Mouse (Mus musculus): ENCODE measurements at regions not wholly inside any gene's neighbourhood (a gene's known extent, or its start where the extent isn't known, plus 50 kb on each side); places are given as distances from the start of the nearest gene placed in this dataset.
A peak's percentile ranks its signal among the peaks of the same experiment; 100 is the strongest.

DNA sequence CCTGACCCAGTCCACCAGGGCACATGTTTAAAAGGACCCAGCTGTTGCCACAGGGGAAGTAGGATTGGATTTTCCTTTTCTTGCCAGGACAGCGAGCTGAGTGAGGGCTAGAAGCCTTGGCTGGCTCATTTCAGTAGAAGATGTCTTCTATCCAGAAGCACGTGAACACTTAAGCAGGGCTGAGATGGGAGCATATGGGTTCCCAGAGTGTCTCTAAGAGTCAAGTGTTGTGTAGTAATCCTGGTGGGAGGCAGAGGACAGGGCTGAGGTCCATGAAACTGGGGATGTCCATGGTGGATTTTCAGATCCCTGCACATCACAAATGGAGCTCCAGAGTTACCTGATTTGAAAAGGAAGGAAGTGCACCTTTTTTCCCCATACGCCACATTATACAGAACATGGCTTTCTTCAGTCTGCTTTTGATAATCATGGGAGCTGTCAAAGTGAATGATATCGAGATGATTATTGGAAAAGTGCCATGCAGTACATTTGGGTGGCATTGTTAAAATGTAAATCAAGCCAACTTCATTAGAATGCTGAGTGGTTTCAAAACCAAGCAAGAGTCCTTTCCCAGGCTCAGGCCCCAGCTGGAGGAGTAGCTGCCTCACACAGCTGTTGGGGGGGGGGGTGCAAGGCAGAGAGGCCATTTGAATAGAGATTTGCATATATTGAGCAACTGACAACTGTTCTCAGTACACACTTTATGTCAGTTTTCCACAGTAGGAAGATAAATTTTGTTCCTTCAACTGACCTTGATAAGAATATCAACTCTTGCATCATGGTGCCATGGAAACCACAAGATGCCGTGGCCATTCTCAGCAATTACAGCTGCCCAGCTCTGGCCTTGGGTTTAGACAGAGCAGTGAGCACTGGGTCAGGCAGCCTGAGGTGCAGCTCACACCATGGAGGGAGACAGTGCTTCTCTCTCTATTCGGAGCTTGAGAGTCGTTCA is 81.7 kb downstream of the Slc35b3 start:
- no peak for DNase-seq (ENCODE audit: low read depth, low spot score)

DNA sequence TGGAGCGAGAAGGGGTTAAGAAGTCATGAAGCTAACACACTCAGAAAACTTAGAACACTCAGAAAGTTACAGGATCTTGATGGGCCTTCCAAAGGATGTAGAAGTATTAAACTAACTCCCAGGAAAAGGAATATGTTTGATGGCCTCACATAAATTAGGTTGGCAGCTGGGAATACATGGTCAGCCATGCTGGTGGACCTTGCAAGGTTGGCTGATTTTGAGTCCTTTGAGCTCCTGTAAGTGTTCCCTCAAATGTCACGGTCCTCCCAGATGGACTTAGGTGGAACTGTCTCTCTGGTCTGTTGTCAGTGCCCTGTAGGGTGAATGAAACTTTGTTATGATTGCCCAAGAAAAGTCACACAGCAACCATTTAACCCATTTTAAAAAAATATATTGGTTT is 84.8 kb downstream of the Slc35b3 start:
- DNase-seq (ENCODE audit: low read depth, low spot score) = no peak

DNA sequence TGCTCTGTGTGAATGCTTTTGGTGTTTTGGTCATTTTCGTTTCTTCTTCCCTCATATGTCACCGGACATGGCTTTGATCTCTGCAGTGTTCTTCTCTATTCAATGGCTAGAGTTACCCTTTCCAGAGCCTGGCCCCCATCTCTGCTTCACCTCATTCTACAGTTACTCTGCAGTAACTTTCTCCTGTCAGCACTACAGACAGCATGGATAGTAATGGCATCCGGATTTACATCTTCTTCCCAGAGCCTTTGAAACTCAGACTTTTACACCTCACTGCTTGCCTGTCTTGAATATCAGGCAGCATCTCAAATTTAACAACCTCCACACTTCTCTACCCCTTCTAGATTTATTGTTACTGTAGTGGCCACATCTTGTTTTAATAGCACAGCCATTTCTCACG is 96.7 kb downstream of the Slc35b3 start:
- DNase-seq (ENCODE audit: low read depth, low spot score) = no peak

DNA sequence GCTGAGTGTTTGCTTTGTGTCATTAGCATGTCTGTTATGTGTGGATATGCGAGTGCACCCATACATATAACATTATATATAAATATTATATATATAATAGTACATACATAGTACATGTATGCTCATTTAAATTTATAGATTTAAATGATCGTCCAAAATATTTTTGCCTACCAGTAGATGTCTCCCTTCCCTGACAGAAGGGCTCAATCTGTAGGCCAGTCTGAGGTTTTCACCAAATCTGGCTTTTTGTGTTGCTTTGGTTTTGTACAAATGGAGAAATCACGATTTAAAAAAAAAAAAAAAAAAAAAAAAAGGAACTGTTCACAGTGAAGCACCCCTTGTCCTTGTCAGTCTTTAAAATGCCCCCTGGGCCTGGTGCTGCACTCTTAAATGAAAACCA is 104.9 kb downstream of the Slc35b3 start:
- DNase-seq (ENCODE audit: low read depth, low spot score) = no peak

DNA sequence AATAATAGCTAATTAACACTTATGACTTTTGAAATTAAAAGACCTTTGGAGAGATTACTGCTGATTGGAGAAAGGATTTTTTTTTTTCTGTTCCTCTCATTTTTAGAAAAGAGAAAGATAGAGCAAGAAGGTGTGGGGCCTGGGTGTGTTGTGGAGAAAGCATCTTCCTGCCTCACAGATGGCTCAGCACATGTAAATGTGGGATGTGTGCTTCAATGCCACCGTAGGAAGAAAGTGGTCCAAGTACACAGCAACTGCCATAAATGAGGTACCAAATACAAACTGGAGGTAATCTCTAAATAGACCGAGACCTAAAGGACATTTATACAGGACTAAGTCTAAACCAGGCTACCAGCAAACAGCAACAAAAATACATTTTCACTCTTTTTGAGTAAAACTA is 105.7 kb downstream of the Slc35b3 start:
- DNase-seq (ENCODE audit: low read depth, low spot score) = peak; percentile 46

DNA sequence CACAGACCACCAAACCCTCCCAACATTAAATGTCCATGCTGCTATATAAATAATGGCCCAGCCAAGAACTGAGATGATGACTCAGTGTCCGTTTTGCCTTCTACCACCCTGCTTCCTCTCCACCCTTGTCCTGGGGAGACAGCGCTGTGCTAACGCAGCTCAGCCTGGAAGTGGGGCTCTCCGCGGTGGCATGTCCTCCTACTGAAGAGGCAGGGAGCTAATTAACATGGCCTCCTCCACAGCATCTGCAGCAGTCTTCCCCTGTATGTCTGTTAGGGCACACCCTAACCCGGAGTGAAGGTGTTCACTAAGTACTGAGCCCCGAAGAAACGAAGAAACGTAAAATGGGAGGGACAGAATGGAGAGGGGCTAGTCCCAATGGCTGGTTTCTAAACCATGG is 107.8 kb downstream of the Slc35b3 start:
- DNase-seq (ENCODE audit: low read depth, low spot score) = peak; percentile 18

DNA sequence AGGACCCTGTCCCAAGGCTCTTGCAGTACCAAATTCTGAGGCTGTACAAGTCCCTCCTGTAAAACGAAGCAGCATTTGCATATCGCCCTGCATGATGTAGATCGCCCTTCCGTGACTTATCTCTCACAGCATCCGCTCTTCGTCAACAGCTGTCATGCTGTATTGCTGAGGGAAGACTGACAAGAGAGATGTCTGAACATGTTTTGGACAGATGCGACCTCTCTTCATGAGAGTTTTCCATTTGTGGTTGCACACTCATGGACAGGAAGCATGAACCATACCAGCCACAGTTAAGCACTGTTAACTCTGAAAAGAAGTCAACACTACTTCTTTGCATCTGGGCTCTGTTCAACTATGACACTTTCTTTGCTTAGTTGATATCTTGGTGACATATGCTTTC is 108.9 kb downstream of the Slc35b3 start:
- no peak for DNase-seq (ENCODE audit: low read depth, low spot score)

DNA sequence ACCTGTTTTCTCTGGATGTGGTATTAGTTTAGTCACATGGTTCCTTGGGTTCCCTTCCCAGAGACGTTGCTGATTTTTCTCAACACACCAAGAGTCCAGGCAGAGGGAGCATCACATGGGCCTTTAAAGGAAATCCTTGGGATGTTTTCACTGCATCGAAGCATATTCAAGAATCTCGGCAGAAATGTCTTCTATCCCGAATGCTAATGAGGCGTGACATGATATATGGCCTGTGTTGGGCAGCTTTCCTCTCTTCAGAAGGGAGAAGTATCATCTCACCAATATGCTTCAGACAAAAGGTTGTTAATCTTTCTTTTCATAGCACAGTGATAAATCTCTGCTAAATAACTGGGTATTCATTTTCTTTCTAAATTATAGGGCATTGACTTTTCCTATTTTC is 122.4 kb downstream of the Slc35b3 start:
- no peak for DNase-seq (ENCODE audit: low read depth, low spot score)

DNA sequence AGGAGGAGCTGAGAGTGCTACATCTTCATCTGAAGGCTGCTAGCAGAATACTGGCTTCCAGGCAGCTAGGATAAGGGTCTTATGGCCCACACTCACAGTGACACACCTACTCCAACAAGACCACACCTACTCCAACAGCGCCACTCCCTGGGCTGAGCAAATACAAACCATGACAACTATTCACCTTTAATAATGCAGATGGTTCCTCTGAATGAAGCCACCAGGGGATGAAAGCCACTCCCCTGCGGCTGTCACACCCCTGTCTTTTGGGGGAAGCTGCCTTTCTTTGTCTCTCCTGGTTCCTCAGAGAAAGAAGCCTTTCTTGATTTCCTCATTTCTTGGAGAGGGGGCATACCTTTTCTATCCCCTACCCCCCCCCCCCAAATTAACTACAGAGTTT is 135.0 kb downstream of the Slc35b3 start:
- no peak for DNase-seq (ENCODE audit: low read depth, low spot score)

DNA sequence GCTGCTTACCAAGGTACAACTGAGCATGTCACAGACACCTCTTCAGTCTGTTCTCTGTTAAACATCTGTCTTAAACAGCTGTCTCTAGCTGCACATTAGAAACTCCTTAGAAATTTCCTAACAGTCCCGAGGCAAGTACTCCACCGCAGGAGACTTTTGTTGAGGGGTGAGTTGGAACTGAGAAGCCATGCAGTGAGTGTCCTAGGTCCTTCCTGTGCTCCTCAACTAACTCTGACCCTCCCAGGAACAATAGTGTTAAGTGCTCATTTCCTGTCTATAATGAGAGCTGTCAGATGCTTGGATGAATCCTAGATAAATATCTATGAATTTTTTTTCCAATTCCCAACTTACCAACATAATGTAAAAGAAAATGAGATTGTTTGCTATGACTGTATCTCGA is 141.1 kb downstream of the Slc35b3 start:
- DNase-seq (ENCODE audit: low read depth, low spot score) = no peak

DNA sequence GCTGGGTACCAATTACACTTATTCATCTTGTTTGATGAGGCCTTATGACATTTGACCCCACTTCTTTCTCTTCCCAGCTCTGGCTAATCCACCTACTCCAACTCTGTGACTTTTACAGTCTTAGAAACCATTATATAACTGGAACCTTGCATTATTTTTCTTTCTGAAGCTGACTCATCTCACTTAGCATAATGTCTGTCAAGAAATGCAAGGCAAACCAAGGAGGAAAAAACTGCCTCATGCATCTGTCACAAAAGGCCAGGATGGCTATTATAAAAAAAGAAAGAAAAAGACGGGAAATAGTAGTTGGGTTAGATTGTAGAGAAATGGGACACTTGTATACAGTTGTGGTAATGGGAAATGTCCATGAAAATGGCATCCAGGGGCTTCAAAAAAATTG is 141.9 kb downstream of the Slc35b3 start:
- peak; percentile 56 for DNase-seq (ENCODE audit: low read depth, low spot score)

DNA sequence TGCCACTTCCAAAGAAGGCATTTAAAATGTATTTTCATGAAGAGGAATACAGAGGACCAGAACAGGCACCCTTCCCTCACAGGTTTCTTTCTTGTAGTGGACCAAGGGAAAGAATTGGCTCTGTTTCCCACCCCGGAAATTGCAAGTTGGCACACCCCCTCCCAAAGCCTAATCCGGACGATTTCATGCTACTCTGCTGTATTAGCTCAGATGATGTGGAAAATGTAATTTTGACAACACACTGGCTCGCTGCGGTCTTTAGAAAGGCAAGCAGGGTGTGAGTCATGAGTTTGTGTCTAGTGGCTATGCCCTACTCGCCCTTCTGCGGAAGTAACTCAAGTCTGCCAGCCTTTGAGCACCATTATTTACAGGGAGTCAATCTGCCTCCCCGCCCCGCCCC is 144.4 kb downstream of the Slc35b3 start:
- no peak for DNase-seq (ENCODE audit: low read depth, low spot score)

DNA sequence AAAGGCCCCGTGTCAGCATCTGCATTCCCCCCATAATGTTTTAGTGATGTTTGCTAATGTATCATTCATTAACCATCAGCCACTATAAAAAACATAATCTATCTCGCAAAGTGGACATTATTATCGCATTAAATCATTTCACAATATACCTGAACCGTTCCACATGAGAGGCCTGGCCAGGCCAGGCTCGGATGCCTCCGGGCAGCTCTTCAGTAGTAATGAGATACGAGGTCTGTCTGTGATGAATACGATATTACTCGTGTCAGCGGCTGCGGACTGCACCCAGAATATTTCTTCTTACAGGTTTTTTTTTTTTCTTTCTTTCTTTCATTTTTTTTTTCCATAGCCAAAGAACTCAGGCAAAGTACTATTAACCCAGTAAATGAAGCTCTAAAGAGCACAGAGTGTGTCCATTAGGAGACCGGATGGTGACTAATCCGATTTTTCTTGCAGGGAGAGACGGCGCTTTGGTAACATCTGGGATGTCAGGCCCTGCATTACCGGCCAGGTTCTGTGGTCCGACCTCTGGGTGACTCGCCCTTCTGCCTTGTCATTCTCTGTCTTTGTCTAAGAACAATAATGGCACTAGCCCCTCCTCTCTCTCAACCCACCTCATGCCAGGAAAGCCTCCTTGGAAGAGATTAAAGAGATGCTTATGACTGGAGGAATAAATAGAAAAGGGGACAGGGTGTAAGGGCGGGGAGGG is 145.5 kb downstream of the Slc35b3 start:
- DNase-seq (ENCODE audit: low read depth, low spot score) = no peak

DNA sequence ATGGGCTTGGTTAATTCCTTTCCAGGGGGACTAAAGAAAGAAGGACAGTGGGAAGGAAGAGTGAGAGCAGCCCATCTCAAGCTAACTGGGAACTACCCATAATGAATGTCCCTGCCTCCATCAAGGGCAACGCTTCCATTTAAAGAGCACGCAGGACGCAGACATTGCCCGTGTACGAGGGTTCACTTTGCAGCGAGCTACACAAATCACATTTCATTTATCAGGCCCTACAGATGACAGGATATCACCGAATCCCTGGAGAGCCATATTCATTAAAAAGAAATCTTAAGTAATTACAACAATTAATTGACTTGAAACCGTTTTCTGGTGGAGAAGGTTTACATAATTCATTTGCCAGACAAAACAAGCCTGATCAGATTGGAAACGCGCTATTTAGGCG is 139.7 kb upstream of the Eef1e1 start:
- no peak for DNase-seq (ENCODE audit: low read depth, low spot score)

DNA sequence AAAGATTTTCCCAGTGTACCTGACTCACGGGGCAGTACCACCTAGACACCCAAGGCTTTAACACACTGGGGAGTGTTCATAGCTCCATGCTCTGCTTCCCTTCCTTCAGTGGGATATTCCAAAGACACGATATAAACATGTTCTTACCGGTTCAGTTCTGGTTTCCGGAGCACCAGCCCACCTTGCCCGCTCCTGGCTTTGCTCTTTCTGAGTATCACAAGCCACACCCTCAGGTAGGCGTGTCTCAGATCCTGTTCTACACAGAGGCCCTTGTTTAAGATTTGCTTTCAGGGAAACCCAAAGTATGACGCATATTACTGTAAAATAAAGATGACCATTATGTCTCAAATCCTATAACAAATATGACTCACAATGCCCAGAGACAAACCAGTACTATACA is 134.6 kb upstream of the Eef1e1 start:
- no peak for DNase-seq (ENCODE audit: low read depth, low spot score)

DNA sequence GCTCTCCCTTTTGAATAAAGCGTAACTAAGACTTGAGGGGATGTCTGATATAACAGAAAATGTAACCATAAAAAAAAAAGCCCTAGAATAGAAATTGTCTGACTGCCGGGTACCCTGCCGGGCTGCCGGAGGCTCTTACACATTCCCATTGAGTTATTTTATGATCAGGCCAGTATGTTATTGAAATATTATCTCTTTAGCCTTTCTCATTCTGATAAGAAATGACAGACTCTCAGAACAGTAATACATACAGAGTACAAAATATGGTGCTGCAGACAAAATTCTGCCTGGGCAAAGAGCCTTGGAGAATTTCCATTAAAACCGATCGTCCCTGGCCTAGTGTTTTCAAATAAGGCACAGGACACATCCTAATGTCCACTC is 121.8 kb upstream of the Eef1e1 start:
- DNase-seq (ENCODE audit: low read depth, low spot score) = no peak

DNA sequence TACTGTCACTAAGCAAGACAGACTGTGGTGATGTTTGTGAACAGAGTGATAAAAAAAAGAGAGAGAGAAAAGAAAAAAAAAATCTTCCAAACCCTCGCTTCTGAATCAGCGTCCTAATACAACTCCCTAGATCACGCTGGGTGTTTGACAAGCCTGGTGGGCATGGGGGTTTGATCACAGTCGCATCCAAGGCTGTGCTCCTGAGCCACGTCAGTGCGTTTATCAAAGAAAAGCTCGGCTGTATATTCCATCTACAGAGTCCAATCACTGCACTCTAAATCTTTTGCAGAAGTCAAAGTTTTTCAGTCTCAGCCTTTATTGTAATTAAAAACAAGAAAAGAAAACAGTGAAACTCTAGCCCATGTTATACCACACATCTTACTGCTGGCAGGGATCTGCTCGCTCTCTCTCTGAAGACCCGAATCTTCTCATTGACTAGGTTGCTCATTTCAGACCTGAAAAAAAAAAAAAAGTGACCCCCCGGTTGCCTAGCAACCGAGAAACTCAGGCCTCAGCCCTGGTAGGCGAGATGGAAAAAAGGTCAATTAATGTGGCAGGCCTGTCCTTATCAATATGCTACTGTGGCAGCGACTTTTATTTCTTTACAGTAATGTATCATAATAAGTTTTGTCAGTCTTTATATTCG is 121.2 kb upstream of the Eef1e1 start:
- DNase-seq (ENCODE audit: low read depth, low spot score) = no peak

DNA sequence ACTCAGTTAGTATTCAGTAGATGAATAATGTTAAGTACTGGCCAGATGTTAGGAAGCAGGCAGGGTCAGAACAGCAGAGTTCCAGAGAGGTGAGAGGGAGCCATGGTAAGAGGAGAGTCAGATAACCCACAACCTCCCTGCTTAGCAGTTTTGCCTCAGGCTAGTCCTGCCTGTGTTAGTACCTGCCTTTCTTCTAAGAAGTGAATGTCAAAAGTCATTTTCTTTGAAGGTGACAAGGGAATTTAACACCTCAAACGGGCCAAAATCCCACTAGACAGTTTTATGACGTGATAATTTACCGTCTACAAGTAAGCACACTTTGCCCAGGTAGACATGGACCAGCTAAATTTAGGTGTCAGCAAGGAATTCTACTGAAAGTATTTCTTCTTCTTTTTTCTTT is 117.7 kb upstream of the Eef1e1 start:
- no peak for DNase-seq (ENCODE audit: low read depth, low spot score)

DNA sequence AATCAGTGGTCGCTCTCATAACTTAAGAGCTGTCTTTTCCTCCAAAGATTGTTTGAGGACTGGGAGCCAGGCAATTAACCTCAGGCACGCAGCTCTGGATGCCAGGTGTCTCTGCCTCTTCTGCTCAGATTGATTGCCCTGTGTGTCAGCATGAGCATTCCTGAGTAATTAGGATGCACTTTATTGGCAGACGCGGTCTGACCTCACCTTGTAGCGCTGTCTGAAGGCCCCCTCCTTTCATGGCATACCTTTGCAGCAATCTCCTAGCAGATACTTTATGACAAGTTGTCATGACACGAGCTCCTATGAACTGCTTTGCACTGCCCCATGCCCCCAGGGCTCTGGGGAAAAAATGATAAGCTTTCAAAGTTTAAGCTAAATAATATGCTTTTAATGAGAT is 114.1 kb upstream of the Eef1e1 start:
- DNase-seq (ENCODE audit: low read depth, low spot score) = no peak

DNA sequence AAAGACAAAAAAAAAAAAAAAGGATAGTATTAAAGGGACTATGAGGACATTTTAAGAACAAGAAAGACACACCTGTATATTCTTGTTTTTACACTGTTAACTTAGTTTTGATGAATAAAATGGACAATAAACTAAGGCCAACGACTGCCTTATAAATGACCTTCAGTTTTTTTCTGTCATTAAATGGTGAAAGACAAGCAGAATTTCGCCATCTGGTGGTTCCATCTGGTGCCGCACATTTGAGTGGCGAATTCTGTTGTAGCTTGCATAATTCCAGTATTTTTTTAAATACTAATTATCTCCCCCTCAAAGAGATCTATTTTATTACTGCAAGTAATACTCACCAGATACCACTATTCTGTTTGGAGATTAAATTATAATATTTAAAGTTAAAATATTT is 107.3 kb upstream of the Eef1e1 start:
- no peak for DNase-seq (ENCODE audit: low read depth, low spot score)

DNA sequence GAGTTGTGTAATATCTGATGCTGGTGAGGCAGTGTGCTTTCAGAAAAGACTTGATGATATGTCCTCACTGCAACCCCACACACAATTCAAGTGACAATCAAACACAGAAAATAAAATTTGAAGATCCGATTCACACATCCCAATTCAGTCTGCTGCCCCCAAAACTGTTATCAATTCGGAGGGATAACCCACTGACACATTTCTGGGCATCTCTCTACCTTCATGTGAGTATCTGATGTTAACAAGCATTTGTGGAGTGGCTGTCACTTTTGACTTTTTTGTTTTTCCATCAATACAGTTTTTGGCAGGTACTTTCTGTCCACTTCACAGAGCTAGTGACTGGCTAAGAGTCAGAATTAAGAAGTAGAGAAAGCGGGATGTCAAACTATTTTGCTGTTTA is 101.4 kb upstream of the Eef1e1 start:
- no peak for DNase-seq (ENCODE audit: low read depth, low spot score)

DNA sequence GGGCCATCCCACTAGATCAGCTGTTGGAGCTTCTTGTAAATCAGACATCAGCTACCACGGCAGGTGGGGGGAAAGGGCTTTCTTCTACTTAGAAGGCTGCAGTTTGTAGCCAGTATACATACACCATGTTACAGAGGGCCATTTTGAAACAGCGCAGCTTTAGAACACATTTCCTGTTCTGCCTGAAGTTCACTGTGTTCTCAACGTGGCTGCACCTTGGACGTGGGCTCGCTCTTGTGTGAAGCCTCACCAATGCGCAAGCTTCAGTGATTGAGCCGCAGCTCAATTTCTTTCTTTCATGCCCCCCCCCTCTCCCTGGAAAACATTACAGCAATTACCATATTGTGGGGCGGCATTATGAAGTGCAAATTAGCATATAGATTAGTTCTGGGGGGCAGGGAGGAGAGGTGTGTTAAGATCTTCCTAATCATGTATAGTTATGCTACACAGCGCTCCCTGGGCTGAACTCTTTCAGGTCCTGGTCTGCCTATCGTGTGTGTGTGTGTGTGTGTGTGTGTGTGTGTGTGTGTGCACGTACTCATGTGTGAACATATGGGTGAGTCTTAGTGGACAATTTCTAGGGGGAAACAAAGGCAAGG is 97.9 kb upstream of the Eef1e1 start:
- no peak for DNase-seq (ENCODE audit: low read depth, low spot score)
